Mouse (Mus musculus): ENCODE measurements at regions not wholly inside any gene's neighbourhood (a gene's known extent, or its start where the extent isn't known, plus 50 kb on each side); places are given as distances from the start of the nearest gene placed in this dataset.

DNA sequence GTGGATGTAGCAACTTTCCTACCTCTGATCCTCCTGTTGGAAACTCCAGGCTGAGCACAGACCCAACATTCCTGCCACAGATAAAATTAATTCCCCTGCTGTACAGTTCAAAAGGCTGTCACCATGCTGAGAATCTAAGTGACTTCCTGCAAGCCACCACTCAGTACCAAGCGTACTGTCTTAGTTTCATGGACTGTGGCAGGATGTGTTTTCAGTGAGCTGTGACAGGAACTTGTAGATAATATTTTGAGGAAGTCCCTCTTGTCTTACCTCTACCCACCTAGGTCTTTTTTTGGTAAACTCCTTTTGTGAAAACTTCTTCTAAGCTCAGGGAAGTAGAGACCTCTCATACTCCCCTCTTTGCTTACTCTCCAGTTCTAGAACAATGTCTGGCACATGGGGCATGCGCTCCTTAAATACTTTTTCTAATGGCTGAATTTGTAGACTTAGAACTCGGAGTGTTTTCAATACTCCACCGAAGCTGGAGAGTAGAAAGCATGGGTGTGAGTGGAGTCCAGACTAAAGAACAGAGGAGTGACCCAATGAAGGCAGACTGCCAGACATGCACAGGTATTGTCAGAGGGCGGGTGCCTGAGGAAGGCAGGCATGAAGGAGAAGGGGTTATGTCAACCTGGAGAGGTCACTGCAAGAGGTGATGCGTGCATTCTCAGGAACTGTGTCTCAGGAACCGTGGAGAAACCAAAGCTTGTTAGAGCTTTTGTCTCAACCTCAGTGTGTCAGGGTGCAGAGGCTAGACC is 53.7 kb upstream of the Atp1b1 start:
- TF ChIP-seq CTCF (IDR thresholded peaks at IDR 0.05; ENCODE audit: extremely low read depth, insufficient read depth, insufficient read length, insufficient replicate concordance) (no peak), POLR2A (IDR thresholded peaks at IDR 0.05; ENCODE audit: low read depth, low read length) (no peak)
